Mouse (Mus musculus) megakaryocyte, embryonic 14.5 days (primary cell): ENCODE data around the gene Btnl1.

ENCODE experiments used
- FLI1 ChIP-seq: IDR thresholded peaks from 2 replicates; pipeline ENCODE4 v1.6.1; 2012; ENCODE audit warnings: low read length, inconsistent platforms, mixed read lengths
- GATA1 ChIP-seq: IDR thresholded peaks from 3 replicates; pipeline ENCODE4 v1.6.1; 2012; ENCODE audit warnings: mixed read lengths, low read length, inconsistent platforms, borderline replicate concordance

DNA sequence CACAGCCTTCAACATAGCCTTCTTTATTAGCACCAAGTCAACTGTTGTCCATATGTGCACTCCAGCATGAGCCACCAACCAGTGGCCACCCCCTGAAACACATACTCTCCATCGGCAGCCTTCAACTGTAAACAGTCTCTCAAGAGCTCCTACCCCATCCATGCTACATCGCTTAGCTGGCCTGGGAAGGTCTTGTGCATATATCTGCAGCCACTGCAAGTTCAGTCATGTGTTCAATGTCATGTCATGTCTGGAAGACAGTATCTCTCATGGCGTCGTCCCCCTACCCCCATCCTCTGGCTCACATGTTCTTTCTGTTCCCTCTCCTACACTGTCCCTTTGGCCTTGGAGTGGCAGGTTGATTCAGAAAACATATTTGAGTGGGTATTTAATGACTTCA is 32.0 kb upstream of the Btnl1 start:
- TF ChIP-seq GATA1 (no peak), FLI1 (no peak)
